Mouse (Mus musculus): ENCODE data around the gene Fars2. TPM values are rescaled to one million over a fixed set of nuclear protein-coding genes. Genes with fewer than 3 reads are reported as not detected.
A peak's percentile ranks its signal among the peaks of the same experiment; 100 is the strongest.

Fars2 gene
- polyA plus RNA-seq, 1 experiment from 2014 or later: 38.1 TPM

DNA sequence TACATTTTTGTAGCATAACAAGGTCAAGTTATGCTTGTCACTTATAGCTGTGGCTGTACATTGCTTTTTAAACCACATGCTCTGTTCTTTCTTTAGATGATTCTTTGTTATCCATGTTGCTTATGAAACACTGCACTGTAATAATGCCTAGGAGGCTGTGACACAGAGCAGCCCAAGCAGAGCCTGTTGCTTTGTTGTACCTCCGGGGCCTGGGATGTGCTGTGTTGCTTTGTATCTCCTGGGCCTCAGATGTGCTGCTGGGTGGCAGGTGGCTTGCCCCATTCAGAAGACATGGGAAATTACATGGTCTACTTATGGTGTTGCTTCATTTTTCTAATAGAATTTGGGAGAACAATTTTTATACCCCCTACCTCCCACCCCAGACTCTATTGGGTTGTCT lies 166.9 kb downstream of the Fars2 start:
- no peaks in the 10 kb centered on the region for H3K36me3 ChIP-seq (ENCODE audit: control insufficient read depth, insufficient read depth, low read length)
- H3K27me3 ChIP-seq (ENCODE audit: control insufficient read depth, insufficient read depth, low read depth, low read length): no peaks in the 10 kb centered on the region
- H3K9me3 ChIP-seq (ENCODE audit: control insufficient read depth, low read length): no peaks in the 10 kb centered on the region
- no peak overlapping the region for H3K9ac ChIP-seq (ENCODE audit: low read length)
- H3K4me2 ChIP-seq (ENCODE audit: low read depth, low read length): no peak overlapping the region
- H3K4me3 ChIP-seq (ENCODE audit: low read length): no peak overlapping the region
- 90% methylated on average over 1 of the region's 1 CpGs for WGBS
- H3K4me1 ChIP-seq (replicated peaks; ENCODE audit: control insufficient read depth, insufficient read depth, low read length): no peaks in the 10 kb centered on the region
- ATAC-seq (ENCODE audit: low read depth): no peak
- no peak overlapping the region for H3K27ac ChIP-seq (ENCODE audit: low read length)

DNA sequence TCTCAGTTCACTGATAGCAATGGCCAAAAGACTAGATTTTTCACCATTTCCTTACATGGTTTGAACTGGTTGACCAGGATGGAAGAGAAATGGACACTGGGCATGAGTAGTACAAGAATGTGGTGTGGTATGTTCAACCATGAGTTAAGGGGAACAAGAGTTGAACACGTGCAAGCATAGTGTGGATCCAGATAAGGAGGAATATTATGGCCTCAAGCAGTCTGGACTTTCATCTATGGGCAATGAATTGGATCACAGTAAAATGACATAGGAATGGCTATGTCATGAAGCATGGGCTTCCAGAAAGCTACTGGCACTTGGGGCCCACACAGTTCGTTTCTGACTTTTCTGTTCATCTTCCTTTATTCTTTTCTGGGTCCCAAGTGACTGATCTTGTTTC lies 168.0 kb downstream of the Fars2 start:
- no peaks in the 10 kb centered on the region for H3K4me1 ChIP-seq (replicated peaks; ENCODE audit: control insufficient read depth, insufficient read depth, low read length)
- H3K9me3 ChIP-seq (ENCODE audit: control insufficient read depth, low read length): no peaks in the 10 kb centered on the region
- WGBS: 87% methylated on average over 2 of the region's 2 CpGs
- no peak for ATAC-seq (ENCODE audit: low read depth)
- no peak overlapping the region for H3K4me3 ChIP-seq (ENCODE audit: low read length)
- no peaks in the 10 kb centered on the region for H3K36me3 ChIP-seq (ENCODE audit: control insufficient read depth, insufficient read depth, low read length)
- H3K27me3 ChIP-seq (ENCODE audit: control insufficient read depth, insufficient read depth, low read depth, low read length): no peaks in the 10 kb centered on the region
- no peak overlapping the region for H3K4me2 ChIP-seq (ENCODE audit: low read depth, low read length)
- no peak overlapping the region for H3K9ac ChIP-seq (ENCODE audit: low read length)
- no peak overlapping the region for H3K27ac ChIP-seq (ENCODE audit: low read length)

DNA sequence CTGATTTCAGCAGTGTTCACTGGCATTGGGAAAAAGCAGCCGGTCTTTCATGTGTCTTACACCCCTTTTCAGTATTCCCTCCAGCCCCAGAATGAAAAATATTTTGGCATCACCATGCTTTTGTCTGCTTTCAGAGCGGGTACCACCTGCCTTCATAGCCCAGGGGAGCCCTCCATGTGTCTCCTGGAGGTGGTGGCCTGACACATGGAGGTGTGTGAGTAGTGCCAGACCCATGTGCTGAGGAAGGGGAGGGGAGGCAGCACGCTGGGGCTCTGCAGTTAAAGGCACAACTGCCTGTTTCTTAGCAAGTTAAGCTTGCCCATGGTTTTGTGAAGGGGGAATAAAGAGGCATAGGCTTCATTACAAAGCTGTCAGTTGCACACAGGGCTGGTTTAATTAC lies 176.3 kb downstream of the Fars2 start:
- no peak overlapping the region for H3K4me3 ChIP-seq (ENCODE audit: low read length)

DNA sequence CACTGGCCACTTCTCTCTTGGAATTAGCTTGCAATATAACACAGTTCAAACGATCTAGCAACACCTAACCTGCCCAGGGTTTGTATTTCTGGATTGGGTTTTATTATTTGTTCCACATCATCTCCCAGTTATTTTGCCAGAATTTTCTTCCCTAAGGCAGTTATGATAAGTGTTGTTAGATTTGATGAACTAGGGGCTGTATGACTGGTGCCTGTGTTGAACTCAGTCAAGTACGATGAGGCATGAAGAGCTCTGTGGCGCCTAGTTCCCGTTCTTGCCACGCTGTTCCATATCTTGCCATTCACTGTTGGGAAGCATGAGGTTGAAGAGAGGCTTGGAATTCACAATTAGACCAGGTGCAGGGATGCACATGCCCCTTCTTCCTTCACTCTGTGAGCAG lies 177.3 kb downstream of the Fars2 start:
- WGBS: 79% methylated on average over 5 of the region's 5 CpGs
- H3K9me3 ChIP-seq (ENCODE audit: control insufficient read depth, low read length): no peaks in the 10 kb centered on the region
- H3K27me3 ChIP-seq (ENCODE audit: control insufficient read depth, insufficient read depth, low read depth, low read length): no peaks in the 10 kb centered on the region
- H3K36me3 ChIP-seq (ENCODE audit: control insufficient read depth, insufficient read depth, low read length): no peaks in the 10 kb centered on the region
- H3K4me2 ChIP-seq (ENCODE audit: low read depth, low read length): no peak overlapping the region
- no peak overlapping the region for H3K4me3 ChIP-seq (ENCODE audit: low read length)
- ATAC-seq (ENCODE audit: low read depth): no peak
- H3K4me1 ChIP-seq (replicated peaks; ENCODE audit: control insufficient read depth, insufficient read depth, low read length): peaks cover 29% of the 10 kb centered on the region
- no peak overlapping the region for H3K27ac ChIP-seq (ENCODE audit: low read length)
- no peak overlapping the region for H3K9ac ChIP-seq (ENCODE audit: low read length)

More for the DNA sequence above, 176.3 kb downstream of the Fars2 start:
- no peaks in the 10 kb centered on the region for H3K27me3 ChIP-seq (ENCODE audit: control insufficient read depth, insufficient read depth, low read depth, low read length)
- no peaks in the 10 kb centered on the region for H3K9me3 ChIP-seq (ENCODE audit: control insufficient read depth, low read length)
- no peaks in the 10 kb centered on the region for H3K36me3 ChIP-seq (ENCODE audit: control insufficient read depth, insufficient read depth, low read length)
- peaks cover 24% of the 10 kb centered on the region for H3K4me1 ChIP-seq (replicated peaks; ENCODE audit: control insufficient read depth, insufficient read depth, low read length)
- H3K9ac ChIP-seq (ENCODE audit: low read length): no peak overlapping the region
- no peak overlapping the region for H3K27ac ChIP-seq (ENCODE audit: low read length)
- ATAC-seq (ENCODE audit: low read depth): no peak
- no peak overlapping the region for H3K4me2 ChIP-seq (ENCODE audit: low read depth, low read length)
- WGBS: 79% methylated on average over 3 of the region's 3 CpGs

DNA sequence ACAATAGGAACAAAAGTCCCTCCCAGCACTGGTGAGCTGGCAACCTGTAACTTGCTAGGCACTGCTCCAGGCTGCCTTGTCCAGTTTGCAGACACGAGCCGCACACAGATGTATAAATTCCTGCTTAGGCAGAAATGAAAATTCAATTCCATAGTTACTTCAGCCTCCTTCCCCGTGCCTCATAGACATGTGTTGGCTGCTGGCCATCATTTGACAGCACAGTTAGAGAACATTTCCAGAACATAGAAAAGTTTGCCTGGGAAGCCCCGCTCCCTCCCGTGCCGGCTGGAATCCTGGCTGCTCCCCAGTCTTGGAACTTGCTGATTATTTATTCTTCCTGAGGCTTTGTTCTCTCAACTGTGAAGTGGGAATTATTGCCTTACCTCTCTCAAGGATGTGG lies 178.6 kb downstream of the Fars2 start:
- WGBS: 8% methylated on average over 6 of the region's 6 CpGs
- Histone ChIP-seq H3K4me3 (ENCODE audit: low read length) (no peak overlapping the region), H3K9me3 (ENCODE audit: control insufficient read depth, low read length) (no peaks in the 10 kb centered on the region), H3K27me3 (ENCODE audit: control insufficient read depth, insufficient read depth, low read depth, low read length) (no peaks in the 10 kb centered on the region), H3K4me1 (replicated peaks; ENCODE audit: control insufficient read depth, insufficient read depth, low read length) (peaks cover 29% of the 10 kb centered on the region), H3K27ac (ENCODE audit: low read length) (peak overlapping the region; percentile 69), H3K36me3 (ENCODE audit: control insufficient read depth, insufficient read depth, low read length) (no peaks in the 10 kb centered on the region), H3K9ac (ENCODE audit: low read length) (no peak overlapping the region), H3K4me2 (ENCODE audit: low read depth, low read length) (peak overlapping the region; percentile 8; the same call in 1 of the 2 replicates)
- peak; percentile 93 for ATAC-seq (ENCODE audit: low read depth)

DNA sequence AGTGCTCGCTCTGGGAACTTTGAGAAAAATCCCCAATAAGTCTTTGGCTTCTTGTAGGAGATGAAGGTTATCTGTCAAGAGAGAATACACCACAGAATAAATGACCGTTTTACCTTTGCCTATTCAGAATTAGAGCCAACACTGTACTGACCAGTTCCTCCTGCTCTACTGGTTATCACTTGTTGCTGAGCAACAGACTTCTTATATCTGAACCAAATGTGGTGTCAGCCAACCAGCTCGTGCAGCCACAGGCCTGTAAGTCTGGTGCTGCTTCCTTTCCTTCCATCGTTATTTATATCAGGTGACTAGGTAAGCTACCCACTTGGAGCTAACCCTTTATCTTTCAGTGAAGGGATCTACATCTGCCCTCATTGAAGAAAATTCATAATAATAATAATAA lies 179.4 kb downstream of the Fars2 start:
- H3K9me3 ChIP-seq (ENCODE audit: control insufficient read depth, low read length): no peaks in the 10 kb centered on the region
- ATAC-seq (ENCODE audit: low read depth): peak; percentile 41; the same call in 1 of the 2 replicates
- no peak overlapping the region for H3K9ac ChIP-seq (ENCODE audit: low read length)
- WGBS: 40% methylated on average over 4 of the region's 4 CpGs
- H3K36me3 ChIP-seq (ENCODE audit: control insufficient read depth, insufficient read depth, low read length): no peaks in the 10 kb centered on the region
- H3K4me3 ChIP-seq (ENCODE audit: low read length): no peak overlapping the region
- H3K4me2 ChIP-seq (ENCODE audit: low read depth, low read length): 0 out of 2 replicates have a peak overlapping the region, but pooled peaks have one; percentile 9
- peak overlapping the region; percentile 69 for H3K27ac ChIP-seq (ENCODE audit: low read length)
- peaks cover 29% of the 10 kb centered on the region for H3K4me1 ChIP-seq (replicated peaks; ENCODE audit: control insufficient read depth, insufficient read depth, low read length)
- no peaks in the 10 kb centered on the region for H3K27me3 ChIP-seq (ENCODE audit: control insufficient read depth, insufficient read depth, low read depth, low read length)

DNA sequence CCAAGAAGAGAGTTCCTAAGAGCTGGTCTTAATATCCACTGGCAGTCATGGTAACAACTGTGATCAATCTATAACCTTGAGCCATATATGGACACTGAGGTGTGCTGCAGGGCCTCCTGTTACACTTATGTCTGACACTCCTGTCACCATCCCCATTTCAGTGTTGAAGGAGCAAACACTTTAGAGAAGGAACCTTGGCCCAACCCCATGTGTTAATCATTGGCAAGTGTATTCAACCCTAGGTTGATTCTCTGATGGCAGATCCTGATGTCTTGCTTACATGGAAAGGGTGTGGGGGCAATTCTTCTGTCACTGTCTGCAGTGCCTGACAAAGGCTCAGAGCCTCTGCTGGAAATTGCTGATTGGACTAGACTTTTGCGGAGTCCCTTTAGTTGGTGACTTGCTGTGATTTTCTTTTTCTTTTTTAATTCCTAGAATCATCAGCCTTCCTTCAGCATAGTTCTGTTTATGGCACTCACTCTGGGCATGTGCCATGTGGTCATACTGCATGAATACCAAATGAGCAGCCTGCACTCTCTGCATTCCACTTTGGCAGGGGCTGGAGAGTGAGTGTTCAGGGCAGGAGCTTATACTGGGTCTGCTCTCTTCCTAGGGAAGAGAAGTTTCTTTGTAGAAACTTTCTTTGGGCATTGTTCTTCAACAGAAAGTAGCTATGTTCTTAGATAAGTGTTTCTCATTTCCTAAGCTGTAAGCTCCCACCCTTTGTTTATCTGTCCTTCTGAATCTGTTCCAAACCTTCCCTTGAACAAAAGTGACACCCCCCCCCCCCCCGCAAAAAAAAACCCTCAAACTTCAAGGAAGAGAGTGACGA lies 181.0 kb downstream of the Fars2 start:
- peaks cover 29% of the 10 kb centered on the region for H3K4me1 ChIP-seq (replicated peaks; ENCODE audit: control insufficient read depth, insufficient read depth, low read length)
- H3K9me3 ChIP-seq (ENCODE audit: control insufficient read depth, low read length): no peaks in the 10 kb centered on the region
- H3K4me2 ChIP-seq (ENCODE audit: low read depth, low read length): no peak overlapping the region
- 34% methylated on average over 3 of the region's 3 CpGs for WGBS
- no peaks in the 10 kb centered on the region for H3K27me3 ChIP-seq (ENCODE audit: control insufficient read depth, insufficient read depth, low read depth, low read length)
- H3K4me3 ChIP-seq (ENCODE audit: low read length): no peak overlapping the region
- ATAC-seq (ENCODE audit: low read depth): 0 out of 2 replicates have a peak, but pooled peaks have one; percentile 29
- H3K9ac ChIP-seq (ENCODE audit: low read length): no peak overlapping the region
- H3K27ac ChIP-seq (ENCODE audit: low read length): peak overlapping the region; percentile 43; the same call in 1 of the 2 replicates
- H3K36me3 ChIP-seq (ENCODE audit: control insufficient read depth, insufficient read depth, low read length): no peaks in the 10 kb centered on the region

DNA sequence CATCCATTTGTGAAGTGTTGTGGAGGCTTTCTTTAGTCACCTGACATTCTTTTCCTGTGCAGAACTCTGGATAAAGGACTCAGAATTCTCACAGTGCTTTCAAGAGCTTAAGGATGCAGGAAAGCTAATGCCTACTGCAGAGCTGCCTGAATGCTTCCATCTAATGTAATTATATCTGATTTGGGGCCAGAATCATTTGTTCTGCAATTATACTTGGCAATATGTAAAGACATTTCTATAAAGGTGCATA lies 181.5 kb downstream of the Fars2 start:
- H3K9me3 ChIP-seq (ENCODE audit: control insufficient read depth, low read length): no peaks in the 10 kb centered on the region
- no peak overlapping the region for H3K27ac ChIP-seq (ENCODE audit: low read length)
- no peaks in the 10 kb centered on the region for H3K27me3 ChIP-seq (ENCODE audit: control insufficient read depth, insufficient read depth, low read depth, low read length)
- no peak overlapping the region for H3K9ac ChIP-seq (ENCODE audit: low read length)
- no peak overlapping the region for H3K4me3 ChIP-seq (ENCODE audit: low read length)
- H3K36me3 ChIP-seq (ENCODE audit: control insufficient read depth, insufficient read depth, low read length): no peaks in the 10 kb centered on the region
- ATAC-seq (ENCODE audit: low read depth): no peak
- no peak overlapping the region for H3K4me2 ChIP-seq (ENCODE audit: low read depth, low read length)
- peaks cover 29% of the 10 kb centered on the region for H3K4me1 ChIP-seq (replicated peaks; ENCODE audit: control insufficient read depth, insufficient read depth, low read length)

DNA sequence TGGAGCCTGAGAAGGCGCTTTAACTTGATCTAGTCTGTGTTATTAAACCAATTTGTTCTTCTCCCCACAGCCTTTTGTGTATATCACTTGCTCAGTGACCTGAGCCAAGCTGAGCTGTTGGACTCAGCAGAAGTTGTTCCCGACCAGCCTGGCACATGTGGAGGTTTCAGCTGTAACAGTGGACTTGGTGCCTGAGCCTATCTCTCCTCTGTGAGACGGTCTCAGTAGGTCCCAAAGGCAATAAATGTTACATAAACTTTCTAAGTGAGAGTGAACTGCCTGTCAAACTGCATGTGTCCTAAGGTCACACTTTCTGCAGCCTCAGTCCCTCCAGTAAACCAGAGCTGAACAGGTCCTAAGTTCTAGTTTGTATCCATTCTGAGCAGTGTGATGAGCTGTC lies 185.6 kb downstream of the Fars2 start:
- ATAC-seq (ENCODE audit: low read depth): no peak
- H3K9me3 ChIP-seq (ENCODE audit: control insufficient read depth, low read length): no peaks in the 10 kb centered on the region
- no peak overlapping the region for H3K9ac ChIP-seq (ENCODE audit: low read length)
- 65% methylated on average over 3 of the region's 3 CpGs for WGBS
- no peak overlapping the region for H3K27ac ChIP-seq (ENCODE audit: low read length)
- no peaks in the 10 kb centered on the region for H3K36me3 ChIP-seq (ENCODE audit: control insufficient read depth, insufficient read depth, low read length)
- H3K27me3 ChIP-seq (ENCODE audit: control insufficient read depth, insufficient read depth, low read depth, low read length): no peaks in the 10 kb centered on the region
- peaks cover 12% of the 10 kb centered on the region for H3K4me1 ChIP-seq (replicated peaks; ENCODE audit: control insufficient read depth, insufficient read depth, low read length)
- no peak overlapping the region for H3K4me3 ChIP-seq (ENCODE audit: low read length)
- no peak overlapping the region for H3K4me2 ChIP-seq (ENCODE audit: low read depth, low read length)
